Mouse (Mus musculus): ENCODE measurements around the gene Dus1l.

GRCm38 (mm10) chr11:120821076-120821922 is 25.1 kb upstream of the Dus1l start:
- TF ChIP-seq BHLHE40 (IDR thresholded peaks at IDR 0.05; ENCODE audit: low read depth, low read length): no peak
- TF ChIP-seq POLR2AphosphoS2 (IDR thresholded peaks at IDR 0.05; ENCODE audit: low read depth, low read length): no peak
- TF ChIP-seq CTCF (conservative IDR thresholded peaks at IDR 0.05 in 1 of 2, IDR thresholded peaks at IDR 0.05 in 1 of 2; ENCODE audit: low read depth in 2 of 2, low read length in 2 of 2): no peak
- no peak for TF ChIP-seq NELFE (IDR thresholded peaks at IDR 0.05; ENCODE audit: low read depth, low read length)
- TF ChIP-seq USF1 (IDR thresholded peaks at IDR 0.05; ENCODE audit: low read depth, low read length): no peak
- TF ChIP-seq EP300 (IDR thresholded peaks at IDR 0.05; ENCODE audit: low read length): no peak
- TF ChIP-seq JUND (conservative IDR thresholded peaks at IDR 0.05; ENCODE audit: low read depth, low read length): no peak
- no peak for TF ChIP-seq ELF1 (IDR thresholded peaks at IDR 0.05; ENCODE audit: low read depth, low read length)
- TF ChIP-seq ZNF384 (IDR thresholded peaks at IDR 0.05; ENCODE audit: low read depth, low read length): no peak
- TF ChIP-seq CHD1 (IDR thresholded peaks at IDR 0.05; ENCODE audit: low read depth, low read length): no peak
